Mouse (Mus musculus) liver, postnatal 0 days (tissue): ENCODE results near the gene Slc24a2.

Source experiments
- CTCF ChIP-seq: sonication (generic); IDR thresholded peaks from 2 replicates; pipeline ENCODE4 v1.5.1; 2016; ENCODE audit warnings: antibody characterized with exemption, low read depth
- EP300 ChIP-seq: IDR thresholded peaks from 2 replicates; pipeline ENCODE4 v1.6.1; 2016; ENCODE audit warnings: antibody characterized with exemption, low read depth, mild to moderate bottlenecking

GRCm38 (mm10) chr4:87078726-87079125 is 151.6 kb downstream of the Slc24a2 start:
- no peak for TF ChIP-seq CTCF
- no peak for TF ChIP-seq EP300
